Mouse (Mus musculus): Measurements from ENCODE around the gene Unc13a. TPM values are rescaled to one million over a fixed set of nuclear protein-coding genes. Genes with fewer than 3 reads are reported as not detected.

Unc13a gene
- polyA plus RNA-seq, 1 experiment = 4.6 TPM

GRCm38 (mm10) chr8:71631897-71632296 lies 39.7 kb downstream of the Unc13a start:
- no peaks in the 10 kb centered on the region for H3K27me3 ChIP-seq (ENCODE audit: control insufficient read depth, insufficient read depth, insufficient read length)

GRCm38 (mm10) chr8:71630761-71631160 lies 40.8 kb downstream of the Unc13a start:
- TF ChIP-seq MYOG (IDR thresholded peaks at IDR 0.05; ENCODE audit: control insufficient read depth in 1 of 3, insufficient read depth in 1 of 3, insufficient read length in 2 of 3, low read depth in 2 of 3) (no peak), TCF12 (IDR thresholded peaks at IDR 0.05; ENCODE audit: insufficient read depth, poor library complexity, severe bottlenecking) (no peak), USF1 (IDR thresholded peaks at IDR 0.05; ENCODE audit: low read depth) (no peak), SRF (IDR thresholded peaks at IDR 0.05; ENCODE audit: control insufficient read depth, insufficient read length, low read depth) (no peak), MYOD1 (IDR thresholded peaks at IDR 0.05; ENCODE audit: control insufficient read depth in 1 of 3, insufficient read length in 2 of 3, low read depth in 2 of 3) (no peak), REST (IDR thresholded peaks at IDR 0.05; ENCODE audit: insufficient read depth, insufficient read length) (no peak), TCF3 (IDR thresholded peaks at IDR 0.05; ENCODE audit: insufficient read length, low read depth) (no peak)
- Histone ChIP-seq H3ac (ENCODE audit: control insufficient read depth, insufficient read length) (no peak overlapping the region), H3K4me3 (no peak overlapping the region), H3K4me2 (ENCODE audit: low read depth) (no peak overlapping the region), H3K27me3 (ENCODE audit: control insufficient read depth, insufficient read depth, insufficient read length) (no peaks in the 10 kb centered on the region), H3K36me3 (ENCODE audit: control insufficient read depth, insufficient read depth) (no peaks in the 10 kb centered on the region), H3K79me2 (ENCODE audit: control insufficient read depth, insufficient read depth) (no peaks in the 10 kb centered on the region)

More at GRCm38 (mm10) chr8:71631897-71632296, 39.7 kb downstream of the Unc13a start:
- Histone ChIP-seq H3K4me3 (no peak overlapping the region), H3K36me3 (ENCODE audit: control insufficient read depth, insufficient read depth) (no peaks in the 10 kb centered on the region), H3K4me2 (ENCODE audit: low read depth) (no peak overlapping the region), H3ac (ENCODE audit: control insufficient read depth, insufficient read length) (no peak overlapping the region), H3K79me2 (ENCODE audit: control insufficient read depth, insufficient read depth) (no peaks in the 10 kb centered on the region)
- TF ChIP-seq POLR2AphosphoS2 (IDR thresholded peaks at IDR 0.05; ENCODE audit: insufficient read length, low read depth) (no peak), USF1 (IDR thresholded peaks at IDR 0.05; ENCODE audit: low read depth) (peak; percentile 74), REST (IDR thresholded peaks at IDR 0.05; ENCODE audit: insufficient read depth, insufficient read length) (no peak)

- H3K36me3 ChIP-seq (ENCODE audit: control insufficient read depth, insufficient read depth) = no peaks in the 10 kb centered on the region
- H3K4me2 ChIP-seq (ENCODE audit: low read depth) = peak overlapping the region; percentile 93
- H3ac ChIP-seq (ENCODE audit: control insufficient read depth, insufficient read length) = peak overlapping the region; percentile 10
- no peaks in the 10 kb centered on the region for H3K27me3 ChIP-seq (ENCODE audit: control insufficient read depth, insufficient read depth, insufficient read length)
- H3K4me3 ChIP-seq = peak overlapping the region; percentile 18
- H3K79me2 ChIP-seq (ENCODE audit: control insufficient read depth, insufficient read depth) = no peaks in the 10 kb centered on the region
- no peak for TF ChIP-seq E2F4 (IDR thresholded peaks at IDR 0.05; ENCODE audit: insufficient read depth)
- TF ChIP-seq REST (IDR thresholded peaks at IDR 0.05; ENCODE audit: insufficient read depth, insufficient read length) = no peak
- no peak for TF ChIP-seq POLR2A (IDR thresholded peaks at IDR 0.05; ENCODE audit: insufficient read length, low read depth)
- no peak for TF ChIP-seq TCF12 (IDR thresholded peaks at IDR 0.05; ENCODE audit: insufficient read depth, poor library complexity, severe bottlenecking)
- TF ChIP-seq MYOG (IDR thresholded peaks at IDR 0.05; ENCODE audit: control insufficient read depth in 1 of 3, insufficient read depth in 1 of 3, insufficient read length in 2 of 3, low read depth in 2 of 3) = no peak
- no peak for TF ChIP-seq MYOD1 (IDR thresholded peaks at IDR 0.05; ENCODE audit: control insufficient read depth in 1 of 3, insufficient read length in 2 of 3, low read depth in 2 of 3)
- TF ChIP-seq CEBPB (IDR thresholded peaks at IDR 0.05; ENCODE audit: insufficient read depth, poor library complexity, severe bottlenecking) = no peak
- no peak for TF ChIP-seq SRF (IDR thresholded peaks at IDR 0.05; ENCODE audit: control insufficient read depth, insufficient read length, low read depth)
- no peak for TF ChIP-seq USF1 (IDR thresholded peaks at IDR 0.05; ENCODE audit: low read depth)
- TF ChIP-seq POLR2AphosphoS2 (IDR thresholded peaks at IDR 0.05; ENCODE audit: insufficient read length, low read depth) = no peak
- TF ChIP-seq MAX (IDR thresholded peaks at IDR 0.05; ENCODE audit: low read depth) = no peak
- TF ChIP-seq TCF3 (IDR thresholded peaks at IDR 0.05; ENCODE audit: insufficient read length, low read depth) = no peak
Observed at GRCm38 (mm10) chr8:71629781-71630212, 41.8 kb downstream of the Unc13a start.

GRCm38 (mm10) chr8:71629096-71629697 lies 42.4 kb downstream of the Unc13a start:
- H3K36me3 ChIP-seq (ENCODE audit: control insufficient read depth, insufficient read depth) = peaks cover 3% of the 10 kb centered on the region
- H3ac ChIP-seq (ENCODE audit: control insufficient read depth, insufficient read length) = peak overlapping the region; percentile 10
- H3K27me3 ChIP-seq (ENCODE audit: control insufficient read depth, insufficient read depth, insufficient read length) = no peaks in the 10 kb centered on the region
- peak overlapping the region; percentile 93 for H3K4me2 ChIP-seq (ENCODE audit: low read depth)
- peak overlapping the region; percentile 18 for H3K4me3 ChIP-seq
- no peak for TF ChIP-seq USF1 (IDR thresholded peaks at IDR 0.05; ENCODE audit: low read depth)
- no peak for TF ChIP-seq TCF3 (IDR thresholded peaks at IDR 0.05; ENCODE audit: insufficient read length, low read depth)
- no peak for TF ChIP-seq CEBPB (IDR thresholded peaks at IDR 0.05; ENCODE audit: insufficient read depth, poor library complexity, severe bottlenecking)
- TF ChIP-seq REST (IDR thresholded peaks at IDR 0.05; ENCODE audit: insufficient read depth, insufficient read length) = no peak
- TF ChIP-seq SRF (IDR thresholded peaks at IDR 0.05; ENCODE audit: control insufficient read depth, insufficient read length, low read depth) = no peak
- no peak for TF ChIP-seq TCF12 (IDR thresholded peaks at IDR 0.05; ENCODE audit: insufficient read depth, poor library complexity, severe bottlenecking)
- no peak for TF ChIP-seq MAX (IDR thresholded peaks at IDR 0.05; ENCODE audit: low read depth)
- TF ChIP-seq E2F4 (IDR thresholded peaks at IDR 0.05; ENCODE audit: insufficient read depth) = no peak
- TF ChIP-seq POLR2AphosphoS2 (IDR thresholded peaks at IDR 0.05; ENCODE audit: insufficient read length, low read depth) = peak; percentile 73
- TF ChIP-seq MYOG (IDR thresholded peaks at IDR 0.05; ENCODE audit: control insufficient read depth in 1 of 3, insufficient read depth in 1 of 3, insufficient read length in 2 of 3, low read depth in 2 of 3) = no peak
- TF ChIP-seq MYOD1 (IDR thresholded peaks at IDR 0.05; ENCODE audit: control insufficient read depth in 1 of 3, insufficient read length in 2 of 3, low read depth in 2 of 3) = no peak
- TF ChIP-seq POLR2A (IDR thresholded peaks at IDR 0.05; ENCODE audit: insufficient read length, low read depth) = peak; percentile 87
- no peaks in the 10 kb centered on the region for H3K79me2 ChIP-seq (ENCODE audit: control insufficient read depth, insufficient read depth)
